Mouse (Mus musculus): ENCODE data around the gene Slc41a2. TPM values are rescaled to one million over a fixed set of nuclear protein-coding genes. Genes with fewer than 3 reads are reported as not detected.

The Slc41a2 gene
- polyA plus RNA-seq, 1 experiment from 2014 or later: 0.87 TPM

GRCm38 (mm10) chr10:83215559-83215958 lies 122.1 kb downstream of the Slc41a2 start:
- no peaks in the 10 kb centered on the region for H3K9me3 ChIP-seq (replicated peaks; ENCODE audit: low read length)
- no peak overlapping the region for H3K4me3 ChIP-seq (replicated peaks; ENCODE audit: low read depth, low read length)
- no peak for TF ChIP-seq CTCF (IDR thresholded peaks at IDR 0.05; ENCODE audit: low read depth)
- DNase-seq (ENCODE audit: low spot score) (no peak), ATAC-seq (replicated peaks; ENCODE audit: low FRiP score, low read depth) (no peak)
- no peak overlapping the region for H3K27ac ChIP-seq
- H3K27me3 ChIP-seq (ENCODE audit: insufficient read depth, low read length): no peaks in the 10 kb centered on the region
- H3K4me2 ChIP-seq (ENCODE audit: low read length): no peak overlapping the region
- no peaks in the 10 kb centered on the region for H3K36me3 ChIP-seq (ENCODE audit: insufficient read depth, low read length)
- WGBS: 56% methylated on average over 5 of the region's 5 CpGs
- H3K9ac ChIP-seq (ENCODE audit: low read depth, low read length): no peak overlapping the region
- H3K4me1 ChIP-seq (replicated peaks; ENCODE audit: insufficient read depth, low read length): no peaks in the 10 kb centered on the region

GRCm38 (mm10) chr10:83212618-83213017 lies 125.1 kb downstream of the Slc41a2 start:
- Histone ChIP-seq H3K27me3 (ENCODE audit: insufficient read depth, low read length) (no peaks in the 10 kb centered on the region), H3K27ac (no peak overlapping the region), H3K36me3 (ENCODE audit: insufficient read depth, low read length) (no peaks in the 10 kb centered on the region), H3K4me1 (replicated peaks; ENCODE audit: insufficient read depth, low read length) (no peaks in the 10 kb centered on the region), H3K4me3 (replicated peaks; ENCODE audit: low read depth, low read length) (no peak overlapping the region), H3K4me2 (ENCODE audit: low read length) (no peak overlapping the region), H3K9ac (ENCODE audit: low read depth, low read length) (no peak overlapping the region), H3K9me3 (replicated peaks; ENCODE audit: low read length) (no peaks in the 10 kb centered on the region)
- no peak for ATAC-seq (replicated peaks; ENCODE audit: low FRiP score, low read depth)
- no peak for DNase-seq (ENCODE audit: low spot score)
- WGBS: 92% methylated on average over 4 of the region's 4 CpGs
- no peak for TF ChIP-seq CTCF (IDR thresholded peaks at IDR 0.05; ENCODE audit: low read depth)

GRCm38 (mm10) chr10:83210968-83211583 lies 126.6 kb downstream of the Slc41a2 start:
- Histone ChIP-seq H3K9me3 (replicated peaks; ENCODE audit: low read length) (no peaks in the 10 kb centered on the region), H3K27ac (no peak overlapping the region), H3K4me1 (replicated peaks; ENCODE audit: insufficient read depth, low read length) (no peaks in the 10 kb centered on the region), H3K27me3 (ENCODE audit: insufficient read depth, low read length) (no peaks in the 10 kb centered on the region), H3K9ac (ENCODE audit: low read depth, low read length) (no peak overlapping the region), H3K36me3 (ENCODE audit: insufficient read depth, low read length) (no peaks in the 10 kb centered on the region), H3K4me3 (replicated peaks; ENCODE audit: low read depth, low read length) (no peak overlapping the region), H3K4me2 (ENCODE audit: low read length) (no peak overlapping the region)
- ATAC-seq (replicated peaks; ENCODE audit: low FRiP score, low read depth) (no peak), DNase-seq (ENCODE audit: low spot score) (no peak)
- 59% methylated on average over 6 of the region's 6 CpGs for WGBS
- TF ChIP-seq CTCF (IDR thresholded peaks at IDR 0.05; ENCODE audit: low read depth): no peak

GRCm38 (mm10) chr10:83210122-83210521 lies 127.6 kb downstream of the Slc41a2 start:
- Histone ChIP-seq H3K36me3 (ENCODE audit: insufficient read depth, low read length) (no peaks in the 10 kb centered on the region), H3K9ac (ENCODE audit: low read depth, low read length) (no peak overlapping the region), H3K4me3 (replicated peaks; ENCODE audit: low read depth, low read length) (no peak overlapping the region), H3K4me1 (replicated peaks; ENCODE audit: insufficient read depth, low read length) (no peaks in the 10 kb centered on the region), H3K27me3 (ENCODE audit: insufficient read depth, low read length) (no peaks in the 10 kb centered on the region), H3K27ac (no peak overlapping the region), H3K4me2 (ENCODE audit: low read length) (no peak overlapping the region), H3K9me3 (replicated peaks; ENCODE audit: low read length) (no peaks in the 10 kb centered on the region)
- 82% methylated on average over 16 of the region's 16 CpGs for WGBS
- DNase-seq (ENCODE audit: low spot score) (no peak), ATAC-seq (replicated peaks; ENCODE audit: low FRiP score, low read depth) (no peak)
- TF ChIP-seq CTCF (IDR thresholded peaks at IDR 0.05; ENCODE audit: low read depth): no peak

GRCm38 (mm10) chr10:83209388-83209787 lies 128.3 kb downstream of the Slc41a2 start:
- no peak overlapping the region for H3K27ac ChIP-seq
- WGBS: 60% methylated on average over 12 of the region's 12 CpGs

GRCm38 (mm10) chr10:83208436-83208835 lies 129.2 kb downstream of the Slc41a2 start:
- no peaks in the 10 kb centered on the region for H3K27me3 ChIP-seq (ENCODE audit: insufficient read depth, low read length)
- no peaks in the 10 kb centered on the region for H3K9me3 ChIP-seq (replicated peaks; ENCODE audit: low read length)
- H3K27ac ChIP-seq: no peak overlapping the region
- WGBS: 81% methylated on average over 7 of the region's 7 CpGs
- DNase-seq (ENCODE audit: low spot score) (no peak), ATAC-seq (replicated peaks; ENCODE audit: low FRiP score, low read depth) (no peak)
- TF ChIP-seq CTCF (IDR thresholded peaks at IDR 0.05; ENCODE audit: low read depth): no peak
- H3K4me3 ChIP-seq (replicated peaks; ENCODE audit: low read depth, low read length): no peak overlapping the region
- no peak overlapping the region for H3K4me2 ChIP-seq (ENCODE audit: low read length)
- H3K9ac ChIP-seq (ENCODE audit: low read depth, low read length): no peak overlapping the region
- H3K4me1 ChIP-seq (replicated peaks; ENCODE audit: insufficient read depth, low read length): no peaks in the 10 kb centered on the region
- H3K36me3 ChIP-seq (ENCODE audit: insufficient read depth, low read length): no peaks in the 10 kb centered on the region

More at GRCm38 (mm10) chr10:83209388-83209787, 128.3 kb downstream of the Slc41a2 start:
- no peaks in the 10 kb centered on the region for H3K27me3 ChIP-seq (ENCODE audit: insufficient read depth, low read length)
- ATAC-seq (replicated peaks; ENCODE audit: low FRiP score, low read depth) (no peak), DNase-seq (ENCODE audit: low spot score) (no peak)
- no peak overlapping the region for H3K4me2 ChIP-seq (ENCODE audit: low read length)
- H3K4me1 ChIP-seq (replicated peaks; ENCODE audit: insufficient read depth, low read length): no peaks in the 10 kb centered on the region
- H3K4me3 ChIP-seq (replicated peaks; ENCODE audit: low read depth, low read length): no peak overlapping the region
- H3K9me3 ChIP-seq (replicated peaks; ENCODE audit: low read length): no peaks in the 10 kb centered on the region
- TF ChIP-seq CTCF (IDR thresholded peaks at IDR 0.05; ENCODE audit: low read depth): no peak
- H3K36me3 ChIP-seq (ENCODE audit: insufficient read depth, low read length): no peaks in the 10 kb centered on the region
- H3K9ac ChIP-seq (ENCODE audit: low read depth, low read length): no peak overlapping the region

Data from kidney, postnatal 0 days (tissue).